Comparison of ENCODE assay signal across 13 mouse cellular contexts in genomic region chr8:93830626-93831025, GRCm38 (mm10). TPM values are rescaled to one million over a fixed set of nuclear protein-coding genes. Genes with fewer than 3 reads are reported as not detected.
DNase-seq lines count a peak whose midpoint lies in the region; ATAC-seq and TF ChIP-seq lines count a peak whose summit lies in the region.
"Had no signal": no experiment of that assay in that cellular context is flagged by ENCODE, and none has a peak within 500 bp of the region (broad histone marks: within the 10 kb centered on the region; RNA-seq: fewer than 3 reads in every experiment).

No protein-coding gene starts in this region.

- DNase-seq in forebrain, embryonic 14.5 days (ENCODE audit: low spot score) = no peak
- no peak for DNase-seq in forebrain, embryonic 11.5 days (ENCODE audit: low spot score)
- no peak for DNase-seq in layer of hippocampus, adult 2 months (ENCODE audit: low spot score in 2 of 2)
- DNase-seq in layer of hippocampus, postnatal 10 days (ENCODE audit: low spot score in 2 of 2) = no peak
- DNase-seq in spleen, postnatal 4 days (ENCODE audit: low spot score in 2 of 2) = no peak
- DNase-seq in thymus, postnatal 4 days = no peak
- DNase-seq: B cell, adult 2 months; gastrocnemius, postnatal 36 days had no signal

- TF ChIP-seq CTCF in layer of hippocampus, adult 2 months (conservative IDR thresholded peaks at IDR 0.05) = no peak

- no peak overlapping the region for H3K4me2 ChIP-seq in forebrain, embryonic 14.5 days (ENCODE audit: low read length)
- H3K4me2 ChIP-seq in forebrain, embryonic 11.5 days (ENCODE audit: low read depth, low read length, severe bottlenecking) = no peak overlapping the region
- H3K4me2 ChIP-seq in kidney, embryonic 16.5 days (replicated peaks; ENCODE audit: low read depth, low read length) = no peak overlapping the region
- H3K4me2 ChIP-seq in stomach, embryonic 14.5 days (replicated peaks; ENCODE audit: low read depth, low read length) = no peak overlapping the region
- H3K4me2 ChIP-seq: liver, embryonic 11.5 days; midbrain, embryonic 11.5 days had no signal

- 0 out of 2 replicates have a peak, but pooled peaks cover 3% of the 10 kb centered on the region for H3K9me3 ChIP-seq in forebrain, embryonic 14.5 days (replicated peaks; ENCODE audit: control insufficient read depth, low read length)
- no peaks in the 10 kb centered on the region for H3K9me3 ChIP-seq in forebrain, embryonic 11.5 days (ENCODE audit: control insufficient read depth, low read length)
- no peaks in the 10 kb centered on the region for H3K9me3 ChIP-seq in kidney, embryonic 16.5 days (ENCODE audit: low read length)
- no peaks in the 10 kb centered on the region for H3K9me3 ChIP-seq in stomach, embryonic 14.5 days (ENCODE audit: control insufficient read depth, low read depth, low read length)

- ATAC-seq in forebrain, embryonic 14.5 days = no peak
- no peak for ATAC-seq in forebrain, embryonic 11.5 days (replicated peaks; ENCODE audit: low FRiP score)
- peak; percentile 57 for ATAC-seq in kidney, embryonic 16.5 days (ENCODE audit: low FRiP score, low TSS enrichment)
- peak; percentile 75; the same call in 1 of the 2 replicates for ATAC-seq in stomach, embryonic 14.5 days (ENCODE audit: insufficient number of reproducible peaks, insufficient read depth, low FRiP score, low read depth)
- ATAC-seq: Patski had no signal

- H3K4me3 ChIP-seq in forebrain, embryonic 14.5 days (ENCODE audit: low read depth, low read length) = no peak overlapping the region
- H3K4me3 ChIP-seq in forebrain, embryonic 11.5 days (ENCODE audit: low read depth, low read length) = no peak overlapping the region
- no peak overlapping the region; the same call in 1 of the 2 replicates for H3K4me3 ChIP-seq in layer of hippocampus, adult 2 months
- no peak overlapping the region for H3K4me3 ChIP-seq in kidney, embryonic 16.5 days (ENCODE audit: low read length)
- H3K4me3 ChIP-seq in stomach, embryonic 14.5 days (ENCODE audit: low read depth, low read length) = no peak overlapping the region

- no peaks in the 10 kb centered on the region for H3K27me3 ChIP-seq in forebrain, embryonic 14.5 days (replicated peaks; ENCODE audit: control insufficient read depth, insufficient read depth, low read length)
- H3K27me3 ChIP-seq in forebrain, embryonic 11.5 days (ENCODE audit: control insufficient read depth, insufficient read depth, low read length) = no peaks in the 10 kb centered on the region
- no peaks in the 10 kb centered on the region for H3K27me3 ChIP-seq in kidney, embryonic 16.5 days (ENCODE audit: insufficient read depth, low read length)
- H3K27me3 ChIP-seq in stomach, embryonic 14.5 days (ENCODE audit: control insufficient read depth, insufficient read depth, low read length) = no peaks in the 10 kb centered on the region

- H3K36me3 ChIP-seq in forebrain, embryonic 14.5 days (ENCODE audit: control insufficient read depth, insufficient read depth, low read length) = peaks cover 11% of the 10 kb centered on the region; the same call in 1 of the 2 replicates
- H3K36me3 ChIP-seq in forebrain, embryonic 11.5 days (ENCODE audit: control insufficient read depth, insufficient read depth, low read length) = no peaks in the 10 kb centered on the region; the same call in 1 of the 2 replicates
- no peaks in the 10 kb centered on the region for H3K36me3 ChIP-seq in kidney, embryonic 16.5 days (ENCODE audit: insufficient read depth, low read length)
- H3K36me3 ChIP-seq in stomach, embryonic 14.5 days (ENCODE audit: control insufficient read depth, insufficient read depth, low read length) = no peaks in the 10 kb centered on the region

- peaks cover 33% of the 10 kb centered on the region for H3K4me1 ChIP-seq in forebrain, embryonic 14.5 days (ENCODE audit: control insufficient read depth, insufficient read depth, low read length)
- no peaks in the 10 kb centered on the region for H3K4me1 ChIP-seq in forebrain, embryonic 11.5 days (replicated peaks; ENCODE audit: control insufficient read depth, insufficient read depth, low read length)
- H3K4me1 ChIP-seq in kidney, embryonic 16.5 days (ENCODE audit: insufficient read depth, low read length) = peaks cover 8% of the 10 kb centered on the region; the same call in 1 of the 2 replicates
- H3K4me1 ChIP-seq in stomach, embryonic 14.5 days (ENCODE audit: control insufficient read depth, insufficient read depth, low read length) = peaks cover 11% of the 10 kb centered on the region; the same call in 1 of the 2 replicates

- H3K9ac ChIP-seq in forebrain, embryonic 14.5 days (ENCODE audit: low read length) = 0 out of 2 replicates have a peak overlapping the region, but pooled peaks have one; percentile 32
- no peak overlapping the region for H3K9ac ChIP-seq in forebrain, embryonic 11.5 days (ENCODE audit: low read length)
- no peak overlapping the region for H3K9ac ChIP-seq in kidney, embryonic 16.5 days (replicated peaks; ENCODE audit: low read length)
- H3K9ac ChIP-seq in stomach, embryonic 14.5 days (replicated peaks; ENCODE audit: low read depth, low read length) = no peak overlapping the region

- WGBS in forebrain, embryonic 14.5 days = 69% methylated on average over 3 of the region's 3 CpGs
- WGBS in forebrain, embryonic 11.5 days = 89% methylated on average over 3 of the region's 3 CpGs
- 40% methylated on average over 3 of the region's 3 CpGs for WGBS in kidney, embryonic 16.5 days
- 37% methylated on average over 3 of the region's 3 CpGs for WGBS in stomach, embryonic 14.5 days

- H3K27ac ChIP-seq in forebrain, embryonic 14.5 days (ENCODE audit: low read depth, low read length) = peak overlapping the region; percentile 52; the same call in 1 of the 2 replicates
- H3K27ac ChIP-seq in forebrain, embryonic 11.5 days (ENCODE audit: low read depth, low read length) = no peak overlapping the region
- peak overlapping the region; percentile 74 for H3K27ac ChIP-seq in layer of hippocampus, adult 2 months
- H3K27ac ChIP-seq in kidney, embryonic 16.5 days (ENCODE audit: low read length) = peak overlapping the region; percentile 13
- peak overlapping the region; percentile 74 for H3K27ac ChIP-seq in stomach, embryonic 14.5 days (ENCODE audit: low read length)

RNA-seq across cellular contexts. Expression of gene Gnao1, which starts 20.9 kb away (rescaled TPM):
- polyA plus RNA-seq in forebrain, embryonic 14.5 days (2014; fragmentation: Nextera tagmentation; extraction: Ambion mirVana) = 107 and 129 TPM in 2 replicates
- 45.5 and 48.2 TPM in 2 replicates for polyA plus RNA-seq in forebrain, embryonic 11.5 days (2014; fragmentation: Nextera tagmentation; extraction: Ambion mirVana)
- 100 to 1,000 TPM; 662 to 678 TPM for total RNA-seq in layer of hippocampus, adult 2 months (2021)
- total RNA-seq in layer of hippocampus, postnatal 10 days (2021) = 100 to 1,000 TPM; 901 to 916 TPM
- 2.8 and 3.3 TPM in 2 replicates for polyA plus RNA-seq in kidney, embryonic 16.5 days (2015; fragmentation: Nextera tagmentation; extraction: Ambion mirVana)
- polyA plus RNA-seq in stomach, embryonic 14.5 days (2014; fragmentation: Nextera tagmentation; extraction: Ambion mirVana) = 14.0 and 14.1 TPM in 2 replicates

Comparison
In these comparisons a context has a peak if more than half of its experiments do, and no peak if none do; other contexts are left out.
1. ATAC-seq: peak in kidney, embryonic 16.5 days (single experiment) and stomach, embryonic 14.5 days (single experiment); none in forebrain, embryonic 14.5 days (single experiment) and forebrain, embryonic 11.5 days (single experiment).